Mouse (Mus musculus): Measurements from ENCODE around the gene Shisal2a. TPM values are rescaled to one million over a fixed set of nuclear protein-coding genes. Genes with fewer than 3 reads are reported as not detected.

Shisal2a gene
- not detected in 2 replicates for total RNA-seq (2023)

GRCm38 (mm10) chr4:108383183-108383714 is at the start of gene Shisal2a:
Gene Shisal2a (minus strand): TSS chr4:108383349.

GRCm38 (mm10) chr4:108406861-108407401 is 23.8 kb upstream of the Shisal2a start, which contains the start of gene Gpx7:
Gene Gpx7 (minus strand): TSS chr4:108406961.

GRCm38 (mm10) chr4:108327730-108328484 is 55.2 kb downstream of the Shisal2a start, which contains the start of gene Coa7:
Gene Coa7 (plus strand): TSS chr4:108328140.

Other genes starting within 250 kb of the Shisal2a start
- 158 and 189 TPM in 2 replicates for gene Scp2, start 238.4 kb downstream of the Shisal2a start, total RNA-seq (2023)
- not detected in 2 replicates for gene Echdc2, start 217.9 kb downstream of the Shisal2a start, total RNA-seq (2023)
- gene Zyg11a, start 165.3 kb downstream of the Shisal2a start, total RNA-seq (2023), result not detected in 2 replicates
- gene Zyg11b, start 82.3 kb downstream of the Shisal2a start, total RNA-seq (2023), result 32.0 and 39.3 TPM in 2 replicates
- 5.1 and 6.0 TPM in 2 replicates for gene Coa7, start 55.2 kb downstream of the Shisal2a start, total RNA-seq (2023)
- 0.32 TPM in 1 of 2 replicates, not detected in the other for gene Gpx7, start 23.6 kb upstream of the Shisal2a start, total RNA-seq (2023)
- 47.5 and 54.0 TPM in 2 replicates for gene Tut4, start 76.1 kb upstream of the Shisal2a start, total RNA-seq (2023)
- gene Prpf38a, start 196.0 kb upstream of the Shisal2a start, total RNA-seq (2023), result 39.1 and 46.7 TPM in 2 replicates
- gene Orc1, start 196.1 kb upstream of the Shisal2a start, total RNA-seq (2023), result 6.0 and 7.1 TPM in 2 replicates
- 36.4 and 51.5 TPM in 2 replicates for gene Cc2d1b, start 236.6 kb upstream of the Shisal2a start, total RNA-seq (2023)